Mouse (Mus musculus) brain, embryonic 18.5 days (tissue): Measurements from ENCODE around the gene Larp7.

ENCODE experiments used
- DNase-seq: peaks from one replicate; pipeline ENCODE4 v3.0.0-alpha.2; 2012; ENCODE audit warnings: low read depth, low spot score

Larp7 gene

GRCm38 (mm10) chr3:127511786-127512746 lies 41.1 kb downstream of the Larp7 start:
- no peak for DNase-seq

- no peak for DNase-seq
These were observed 45.0 kb downstream of the Larp7 start for GRCm38 (mm10) chr3:127507878-127508783.

GRCm38 (mm10) chr3:127498742-127499400 lies 54.3 kb downstream of the Larp7 start, which contains the start of gene Ank2:
Ank2 (minus strand) TSS chr3:127499350.
- no peak for DNase-seq

- DNase-seq: no peak
These were observed 54.9 kb downstream of the Larp7 start for GRCm38 (mm10) chr3:127498197-127498741.

- no peak for DNase-seq
These were observed 60.5 kb downstream of the Larp7 start for GRCm38 (mm10) chr3:127492663-127493062.

GRCm38 (mm10) chr3:127487302-127487701 lies 65.8 kb downstream of the Larp7 start:
- DNase-seq: no peak
